Mouse (Mus musculus): ENCODE results near the gene Arfgap3. TPM values are rescaled to one million over a fixed set of nuclear protein-coding genes. Genes with fewer than 3 reads are reported as not detected.
A peak's percentile ranks its signal among the peaks of the same experiment; 100 is the strongest.

Gene Arfgap3
- polyA plus RNA-seq, 1 experiment from 2014 or later = 60.8 TPM

- Histone ChIP-seq H3K9ac (replicated peaks; ENCODE audit: low read depth, low read length) (peak within 1 kb of the TSS; percentile 63), H3K4me2 (replicated peaks; ENCODE audit: low read depth, low read length) (peak within 1 kb of the TSS; percentile 98), H3K36me3 (ENCODE audit: control insufficient read depth, insufficient read depth, low read length) (no peaks in the 10 kb centered on the region), H3K27ac (ENCODE audit: low read length) (no peak within 1 kb of the TSS), H3K4me1 (ENCODE audit: control insufficient read depth, insufficient read depth, low read length) (0 out of 2 replicates have a peak, but pooled peaks cover 3% of the 10 kb centered on the region), H3K4me3 (ENCODE audit: low read depth, low read length) (peak within 1 kb of the TSS; percentile 63), H3K27me3 (ENCODE audit: control insufficient read depth, insufficient read depth, low read length) (0 out of 2 replicates have a peak, but pooled peaks cover 9% of the 10 kb centered on the region), H3K9me3 (ENCODE audit: control insufficient read depth, low read depth, low read length) (0 out of 2 replicates have a peak, but pooled peaks cover 2% of the 10 kb centered on the region)
- 2% methylated on average over 66 of the region's 66 CpGs for WGBS
- peak; percentile 51; the same call in 1 of the 2 replicates for ATAC-seq (ENCODE audit: insufficient number of reproducible peaks, insufficient read depth, low FRiP score, low read depth)
Measured at GRCm38 (mm10) chr15:83251176-83252004, 98.7 kb downstream of the Arfgap3 start, which contains the start of gene A4galt. A4galt (minus strand) TSS chr15:83251774.

- peak overlapping the region; percentile 63 for H3K4me3 ChIP-seq (ENCODE audit: low read depth, low read length)
- H3K9ac ChIP-seq (replicated peaks; ENCODE audit: low read depth, low read length) = peak overlapping the region; percentile 63
- H3K36me3 ChIP-seq (ENCODE audit: control insufficient read depth, insufficient read depth, low read length) = no peaks in the 10 kb centered on the region
- peak overlapping the region; percentile 98 for H3K4me2 ChIP-seq (replicated peaks; ENCODE audit: low read depth, low read length)
- 0 out of 2 replicates have a peak, but pooled peaks cover 2% of the 10 kb centered on the region for H3K9me3 ChIP-seq (ENCODE audit: control insufficient read depth, low read depth, low read length)
- ATAC-seq (ENCODE audit: insufficient number of reproducible peaks, insufficient read depth, low FRiP score, low read depth) = no peak
- 0 out of 2 replicates have a peak, but pooled peaks cover 3% of the 10 kb centered on the region for H3K4me1 ChIP-seq (ENCODE audit: control insufficient read depth, insufficient read depth, low read length)
- no peak overlapping the region for H3K27ac ChIP-seq (ENCODE audit: low read length)
- WGBS = 3% methylated on average over 20 of the region's 20 CpGs
- H3K27me3 ChIP-seq (ENCODE audit: control insufficient read depth, insufficient read depth, low read length) = 0 out of 2 replicates have a peak, but pooled peaks cover 9% of the 10 kb centered on the region
Measured at GRCm38 (mm10) chr15:83250651-83251175, 99.3 kb downstream of the Arfgap3 start.

Other genes with a start within 250 kb of the Arfgap3 start
- gene Rrp7a, start 227.4 kb downstream of the Arfgap3 start, polyA plus RNA-seq (2014; fragmentation: Nextera tagmentation; extraction: Ambion mirVana) = 45.9 and 49.3 TPM in 2 replicates
- 158 and 161 TPM in 2 replicates for gene Poldip3, start 200.9 kb downstream of the Arfgap3 start, polyA plus RNA-seq (2014; fragmentation: Nextera tagmentation; extraction: Ambion mirVana)
- 207 and 214 TPM in 2 replicates for gene Cyb5r3, start 177.7 kb downstream of the Arfgap3 start, polyA plus RNA-seq (2014; fragmentation: Nextera tagmentation; extraction: Ambion mirVana)
- gene A4galt, start 98.5 kb downstream of the Arfgap3 start, polyA plus RNA-seq (2014; fragmentation: Nextera tagmentation; extraction: Ambion mirVana) = 9.6 and 13.4 TPM in 2 replicates
- 53.5 and 55.1 TPM in 2 replicates for gene Pacsin2, start 114.4 kb upstream of the Arfgap3 start, polyA plus RNA-seq (2014; fragmentation: Nextera tagmentation; extraction: Ambion mirVana)
- 18.0 and 19.2 TPM in 2 replicates for gene Ttll1, start 160.6 kb upstream of the Arfgap3 start, polyA plus RNA-seq (2014; fragmentation: Nextera tagmentation; extraction: Ambion mirVana)
- gene Bik, start 176.6 kb upstream of the Arfgap3 start, polyA plus RNA-seq (2014; fragmentation: Nextera tagmentation; extraction: Ambion mirVana) = 7.1 and 8.9 TPM in 2 replicates
- 80.3 and 82.5 TPM in 2 replicates for gene Tspo, start 213.3 kb upstream of the Arfgap3 start, polyA plus RNA-seq (2014; fragmentation: Nextera tagmentation; extraction: Ambion mirVana)
- 35.6 and 38.3 TPM in 2 replicates for gene Mcat, start 213.5 kb upstream of the Arfgap3 start, polyA plus RNA-seq (2014; fragmentation: Nextera tagmentation; extraction: Ambion mirVana)
- 37.5 and 40.3 TPM in 2 replicates for gene Ttll12, start 244.9 kb upstream of the Arfgap3 start, polyA plus RNA-seq (2014; fragmentation: Nextera tagmentation; extraction: Ambion mirVana)